Mouse (Mus musculus) midbrain, embryonic 10.5 days (tissue): ENCODE measurements around the gene AW822073. TPM values are rescaled to one million over a fixed set of nuclear protein-coding genes. Genes with fewer than 3 reads are reported as not detected.
"Not testable (repeated sequence)": the region's sequence is repeated elsewhere in the genome, so short reads cannot be mapped to it uniquely, and the experiment has no call there.

Experiments
- DNase-seq: peaks from one replicate; pipeline ENCODE4 v3.0.0-alpha.2; 2017; ENCODE audit warnings: low spot score
- H3K27ac ChIP-seq: fragments of 300-500 bp; sonication (generic); replicated peaks from 2 replicates; pipeline ENCODE4 v1.5.1; 2016; ENCODE audit warnings: mild to moderate bottlenecking
- H3K27me3 ChIP-seq: fragments of 300-500 bp; sonication (generic); 2 replicates; pipeline ENCODE4 v1.6.1; 2016; ENCODE audit warnings: low read depth, mild to moderate bottlenecking; ENCODE audit not compliant: poor library complexity, severe bottlenecking
- H3K36me3 ChIP-seq: fragments of 300-500 bp; sonication (generic); 2 replicates; pipeline ENCODE4 v1.6.1; 2016; ENCODE audit warnings: mild to moderate bottlenecking, moderate library complexity
- H3K4me1 ChIP-seq: fragments of 300-500 bp; sonication (generic); 2 replicates; pipeline ENCODE4 v1.6.1; 2016
- H3K4me3 ChIP-seq: fragments of 300-500 bp; sonication (generic); 2 replicates; pipeline ENCODE4 v1.5.1; 2016; ENCODE audit warnings: mild to moderate bottlenecking, moderate library complexity
- H3K9me3 ChIP-seq: fragments of 300-500 bp; sonication (generic); replicated peaks from 2 replicates; pipeline ENCODE4 v1.6.1; 2016; ENCODE audit warnings: mild to moderate bottlenecking
- WGBS: fragments of 180-500 bp; shearing (Covaris S2); methylation state at CpG from one replicate; pipeline ENCODE4 v1.1.7; 2016; 5-methylcytosine and 5-hydroxymethylcytosine counted together
- polyA plus RNA-seq: library from polyadenylated mRNA; unstranded; fragments of >200 nt; fragmentation: Nextera tagmentation; extraction: Ambion mirVana; gene quantifications from 2 replicates; pipeline ENCODE4 v1.2.1, GENCODE M21; 2016

The AW822073 gene
- polyA plus RNA-seq, 1 experiment from 2014 or later: not detected

- WGBS: 83% methylated on average over 7 of the region's 8 CpGs
- not testable (repeated sequence) for H3K27me3 ChIP-seq, H3K36me3 ChIP-seq, H3K4me3 ChIP-seq, H3K27ac ChIP-seq, H3K4me1 ChIP-seq, DNase-seq
- peaks cover 38% of the 10 kb centered on the region for H3K9me3 ChIP-seq
These were observed 7.9 kb upstream of the AW822073 start, which contains the start of gene Duxf3 for GRCm38 (mm10) chr10:58232641-58232969. Duxf3 (minus strand) TSS chr10:58232675.

GRCm38 (mm10) chr10:58231779-58232640, 7.3 kb upstream of the AW822073 start:
- H3K27me3 ChIP-seq, H3K4me1 ChIP-seq, H3K36me3 ChIP-seq, H3K4me3 ChIP-seq, H3K27ac ChIP-seq: not testable (repeated sequence)
- DNase-seq: peak; percentile 68
- 89% methylated on average over 35 of the region's 35 CpGs for WGBS
- H3K9me3 ChIP-seq: peaks cover 35% of the 10 kb centered on the region

- not testable (repeated sequence) for H3K36me3 ChIP-seq, H3K4me3 ChIP-seq, H3K4me1 ChIP-seq, H3K27me3 ChIP-seq, H3K27ac ChIP-seq, DNase-seq
- H3K9me3 ChIP-seq: peaks cover 30% of the 10 kb centered on the region
- WGBS: 87% methylated on average over 5 of the region's 7 CpGs
These were observed 6.4 kb upstream of the AW822073 start for GRCm38 (mm10) chr10:58231088-58231487.

GRCm38 (mm10) chr10:58230021-58230420, 5.3 kb upstream of the AW822073 start:
- H3K27ac ChIP-seq, H3K4me1 ChIP-seq, H3K27me3 ChIP-seq, H3K36me3 ChIP-seq, H3K4me3 ChIP-seq, DNase-seq: not testable (repeated sequence)
- H3K9me3 ChIP-seq: peaks cover 23% of the 10 kb centered on the region
- 57% methylated on average over 3 of the region's 3 CpGs for WGBS

- H3K27me3 ChIP-seq, H3K4me1 ChIP-seq, H3K27ac ChIP-seq, H3K36me3 ChIP-seq, DNase-seq, H3K4me3 ChIP-seq: not testable (repeated sequence)
- peaks cover 22% of the 10 kb centered on the region for H3K9me3 ChIP-seq
- 81% methylated on average over 3 of the region's 6 CpGs for WGBS
These were observed 3.1 kb upstream of the AW822073 start for GRCm38 (mm10) chr10:58227798-58228197.

GRCm38 (mm10) chr10:58226357-58226756, 1.6 kb upstream of the AW822073 start:
- H3K27me3 ChIP-seq, H3K27ac ChIP-seq, H3K4me1 ChIP-seq, H3K36me3 ChIP-seq, H3K4me3 ChIP-seq: not testable (repeated sequence)
- H3K9me3 ChIP-seq: peaks cover 10% of the 10 kb centered on the region
- DNase-seq: peak; percentile 39
- WGBS: 76% methylated on average over 4 of the region's 4 CpGs

GRCm38 (mm10) chr10:58223972-58224805, 541 bp downstream of the AW822073 start:
- H3K4me1 ChIP-seq, H3K36me3 ChIP-seq, H3K27me3 ChIP-seq, H3K4me3 ChIP-seq, H3K27ac ChIP-seq: not testable (repeated sequence)
- DNase-seq: peak; percentile 56
- WGBS: 84% methylated on average over 31 of the region's 31 CpGs
- H3K9me3 ChIP-seq: peaks cover 10% of the 10 kb centered on the region

GRCm38 (mm10) chr10:58223161-58223560, 1.6 kb downstream of the AW822073 start:
- not testable (repeated sequence) for H3K36me3 ChIP-seq, H3K27me3 ChIP-seq, H3K4me3 ChIP-seq, H3K4me1 ChIP-seq, DNase-seq, H3K27ac ChIP-seq
- H3K9me3 ChIP-seq: peaks cover 10% of the 10 kb centered on the region
- WGBS: 73% methylated on average over 4 of the region's 6 CpGs

- not testable (repeated sequence) for H3K4me3 ChIP-seq, H3K36me3 ChIP-seq, DNase-seq, H3K27ac ChIP-seq, H3K4me1 ChIP-seq, H3K27me3 ChIP-seq
- WGBS: 92% methylated on average over 2 of the region's 2 CpGs
- H3K9me3 ChIP-seq: peaks cover 10% of the 10 kb centered on the region
These were observed 3.2 kb downstream of the AW822073 start for GRCm38 (mm10) chr10:58221571-58221970.

GRCm38 (mm10) chr10:58220726-58221125, 4.0 kb downstream of the AW822073 start:
- H3K9me3 ChIP-seq: peaks cover 7% of the 10 kb centered on the region
- H3K27me3 ChIP-seq: no peaks in the 10 kb centered on the region
- WGBS: 82% methylated on average over 6 of the region's 6 CpGs

GRCm38 (mm10) chr10:58217366-58217765, 7.4 kb downstream of the AW822073 start:
- H3K36me3 ChIP-seq: no peaks in the 10 kb centered on the region
- WGBS: 86% methylated on average over 3 of the region's 3 CpGs
- peaks cover 4% of the 10 kb centered on the region for H3K9me3 ChIP-seq
- no peak overlapping the region for H3K4me3 ChIP-seq
- no peaks in the 10 kb centered on the region for H3K4me1 ChIP-seq
- H3K27ac ChIP-seq: no peak overlapping the region
- DNase-seq: no peak
- no peaks in the 10 kb centered on the region for H3K27me3 ChIP-seq

More at GRCm38 (mm10) chr10:58220726-58221125, 4.0 kb downstream of the AW822073 start:
- DNase-seq: no peak
- H3K4me3 ChIP-seq: no peak overlapping the region
- no peaks in the 10 kb centered on the region for H3K4me1 ChIP-seq
- H3K27ac ChIP-seq: no peak overlapping the region
- H3K36me3 ChIP-seq: no peaks in the 10 kb centered on the region

GRCm38 (mm10) chr10:58215353-58215752, 9.4 kb downstream of the AW822073 start:
- DNase-seq: no peak
- Histone ChIP-seq H3K36me3 (no peaks in the 10 kb centered on the region), H3K4me3 (no peak overlapping the region), H3K27me3 (no peaks in the 10 kb centered on the region), H3K9me3 (peaks cover 7% of the 10 kb centered on the region; the same call in 1 of the 2 replicates), H3K27ac (no peak overlapping the region), H3K4me1 (no peaks in the 10 kb centered on the region)
- WGBS: 89% methylated on average over 1 of the region's 1 CpGs

GRCm38 (mm10) chr10:58214934-58215333, 9.8 kb downstream of the AW822073 start:
- Histone ChIP-seq H3K4me3 (no peak overlapping the region), H3K36me3 (no peaks in the 10 kb centered on the region), H3K9me3 (peaks cover 7% of the 10 kb centered on the region; the same call in 1 of the 2 replicates), H3K4me1 (no peaks in the 10 kb centered on the region), H3K27me3 (no peaks in the 10 kb centered on the region), H3K27ac (no peak overlapping the region)
- WGBS: 74% methylated on average over 5 of the region's 5 CpGs
- DNase-seq: no peak
